Mouse (Mus musculus): Measurements from ENCODE around the gene Nudcd3. TPM values are rescaled to one million over a fixed set of nuclear protein-coding genes. Genes with fewer than 3 reads are reported as not detected.
A peak's percentile ranks its signal among the peaks of the same experiment; 100 is the strongest.

The Nudcd3 gene
- polyA plus RNA-seq, 1 experiment from 2014 or later = 28.9 TPM

DNA sequence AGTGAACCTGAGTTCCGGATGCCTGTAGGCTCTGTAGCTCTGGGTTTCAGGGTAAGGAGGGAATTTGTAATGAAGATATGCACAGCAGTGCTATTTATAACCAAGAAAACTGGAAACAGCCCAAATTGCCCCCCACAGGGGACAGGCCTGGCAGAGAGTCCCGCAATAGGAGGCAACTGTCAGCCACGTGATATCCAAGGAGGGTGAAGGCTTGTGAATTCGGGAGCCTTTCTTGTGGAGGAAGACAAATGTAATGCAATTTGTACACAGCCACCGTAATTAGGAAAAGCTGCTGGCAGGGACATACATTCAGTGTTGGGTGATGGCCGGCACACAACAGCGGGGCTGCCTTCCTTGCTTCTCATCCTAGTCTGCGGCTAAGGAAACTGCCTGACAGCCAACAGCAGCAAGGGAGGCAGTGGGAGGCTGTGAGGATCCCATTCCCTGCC is 124.6 kb downstream of the Nudcd3 start:
- Histone ChIP-seq H3K4me3 (no peak overlapping the region), H3K36me3 (no peaks in the 10 kb centered on the region), H3K4me2 (peak overlapping the region; percentile 14), H3K9ac (no peak overlapping the region), H3K9me3 (replicated peaks) (no peaks in the 10 kb centered on the region), H3K27ac (peak overlapping the region; percentile 67), H3K4me1 (replicated peaks) (peaks cover 15% of the 10 kb centered on the region), H3K27me3 (peaks cover 17% of the 10 kb centered on the region)
- peak; percentile 50; the same call in 1 of the 2 replicates for ATAC-seq (replicated peaks; ENCODE audit: insufficient number of reproducible peaks, insufficient read depth, low FRiP score, low read depth)
- WGBS = 34% methylated on average over 8 of the region's 8 CpGs

DNA sequence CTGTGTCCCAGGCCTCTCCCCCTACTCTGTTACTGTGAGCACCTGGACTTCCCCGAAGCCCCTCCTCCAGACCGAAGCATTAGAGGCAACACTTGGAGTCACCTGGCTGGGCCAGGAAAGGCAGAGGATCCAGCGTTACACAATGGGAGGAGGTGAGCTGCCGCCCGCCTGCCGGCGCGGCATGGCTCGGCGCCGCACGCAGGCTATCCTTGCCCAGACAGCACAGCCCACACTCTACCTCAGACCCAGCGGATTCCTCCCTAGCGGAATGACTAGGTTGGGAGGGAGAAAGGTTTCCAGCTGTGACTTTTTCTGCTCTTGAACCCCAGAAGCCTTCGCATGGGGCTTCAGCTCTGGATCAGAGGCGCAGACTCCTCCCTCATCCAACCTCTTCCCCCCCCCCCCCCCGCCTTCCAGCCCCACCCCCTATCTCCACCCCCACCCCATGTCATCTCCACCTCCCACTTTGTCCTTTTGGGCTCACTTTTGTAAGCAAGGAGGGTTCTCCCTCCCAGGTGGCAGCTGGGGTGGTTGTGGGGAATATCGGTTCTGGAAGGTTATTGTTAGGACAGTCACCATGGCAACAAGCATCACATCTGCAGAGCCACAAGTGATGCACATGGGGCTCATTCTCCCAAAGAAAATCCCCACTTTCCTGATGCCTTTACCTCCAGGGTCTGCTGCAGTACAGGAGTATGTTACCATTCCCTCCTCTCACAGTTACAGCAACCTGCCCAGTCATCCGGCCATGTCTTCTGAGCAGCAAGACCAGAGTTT is 131.8 kb downstream of the Nudcd3 start:
- H3K27ac ChIP-seq = no peak overlapping the region
- H3K4me1 ChIP-seq (replicated peaks) = peaks cover 25% of the 10 kb centered on the region
- H3K4me2 ChIP-seq = no peak overlapping the region
- H3K36me3 ChIP-seq = no peaks in the 10 kb centered on the region
- H3K9me3 ChIP-seq (replicated peaks) = no peaks in the 10 kb centered on the region
- H3K9ac ChIP-seq = no peak overlapping the region
- 9% methylated on average over 18 of the region's 19 CpGs for WGBS
- ATAC-seq (replicated peaks; ENCODE audit: insufficient number of reproducible peaks, insufficient read depth, low FRiP score, low read depth) = no peak
- no peak overlapping the region for H3K4me3 ChIP-seq
- peaks cover 88% of the 10 kb centered on the region for H3K27me3 ChIP-seq

DNA sequence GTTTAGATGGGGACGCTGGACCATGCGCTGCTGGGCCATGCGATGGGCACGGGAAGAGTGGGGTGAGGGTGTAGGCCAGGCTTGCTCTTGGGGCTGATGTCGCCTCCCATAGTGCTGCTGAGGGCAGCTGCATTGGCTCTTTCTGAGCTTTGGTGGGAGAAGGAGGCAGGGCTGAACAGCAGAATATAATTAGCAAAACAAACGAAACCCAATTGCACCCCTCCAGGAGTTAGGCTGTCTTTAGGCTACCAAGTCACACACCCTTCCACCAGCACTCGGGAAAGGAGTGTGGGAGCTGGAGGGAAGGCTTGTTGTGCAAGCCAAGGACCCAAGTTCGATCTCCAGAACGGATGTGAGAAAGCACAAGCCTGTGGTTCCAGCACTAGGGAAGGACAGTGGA is 133.1 kb downstream of the Nudcd3 start:
- peaks cover 97% of the 10 kb centered on the region for H3K27me3 ChIP-seq
- no peak overlapping the region for H3K27ac ChIP-seq
- no peaks in the 10 kb centered on the region for H3K36me3 ChIP-seq
- no peak for ATAC-seq (replicated peaks; ENCODE audit: insufficient number of reproducible peaks, insufficient read depth, low FRiP score, low read depth)
- no peak overlapping the region for H3K4me2 ChIP-seq
- no peaks in the 10 kb centered on the region for H3K9me3 ChIP-seq (replicated peaks)
- H3K4me1 ChIP-seq (replicated peaks) = peaks cover 25% of the 10 kb centered on the region
- WGBS = 55% methylated on average over 9 of the region's 9 CpGs
- H3K9ac ChIP-seq = no peak overlapping the region
- H3K4me3 ChIP-seq = no peak overlapping the region

DNA sequence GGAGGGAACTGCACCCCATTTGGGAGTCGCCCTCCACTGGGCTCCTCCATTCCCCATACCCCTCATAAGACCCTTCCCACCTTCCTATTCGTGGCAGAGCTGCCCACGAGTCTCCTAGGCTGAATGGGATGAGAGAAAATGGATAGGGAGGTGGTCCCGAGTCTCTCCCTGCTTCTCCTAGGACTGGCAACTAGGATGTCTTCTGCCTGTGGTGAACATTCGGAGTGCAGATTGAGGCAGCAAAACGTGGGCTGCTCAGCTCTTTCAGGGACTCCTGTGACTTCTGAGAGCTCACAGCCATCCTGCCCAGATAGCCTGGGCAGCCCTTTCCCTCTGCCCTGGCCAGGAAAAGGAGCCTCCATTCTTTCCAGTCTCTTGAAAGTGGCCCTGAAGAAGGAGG is 134.0 kb downstream of the Nudcd3 start, which contains the start of gene Camk2b:
TSS of gene Camk2b (minus strand) at position 187 of the 400 bp plus-strand sequence.
- H3K9me3 ChIP-seq (replicated peaks) = no peaks in the 10 kb centered on the region
- no peak for ATAC-seq (replicated peaks; ENCODE audit: insufficient number of reproducible peaks, insufficient read depth, low FRiP score, low read depth)
- peaks cover 25% of the 10 kb centered on the region for H3K4me1 ChIP-seq (replicated peaks)
- H3K9ac ChIP-seq = peak within 1 kb of the TSS; percentile 10
- peaks cover 92% of the 10 kb centered on the region for H3K27me3 ChIP-seq
- no peak within 1 kb of the TSS for H3K27ac ChIP-seq
- peak within 1 kb of the TSS; percentile 95 for H3K4me2 ChIP-seq
- H3K4me3 ChIP-seq = peak within 1 kb of the TSS; percentile 64
- no peaks in the 10 kb centered on the region for H3K36me3 ChIP-seq
- 14% methylated on average over 6 of the region's 6 CpGs for WGBS

DNA sequence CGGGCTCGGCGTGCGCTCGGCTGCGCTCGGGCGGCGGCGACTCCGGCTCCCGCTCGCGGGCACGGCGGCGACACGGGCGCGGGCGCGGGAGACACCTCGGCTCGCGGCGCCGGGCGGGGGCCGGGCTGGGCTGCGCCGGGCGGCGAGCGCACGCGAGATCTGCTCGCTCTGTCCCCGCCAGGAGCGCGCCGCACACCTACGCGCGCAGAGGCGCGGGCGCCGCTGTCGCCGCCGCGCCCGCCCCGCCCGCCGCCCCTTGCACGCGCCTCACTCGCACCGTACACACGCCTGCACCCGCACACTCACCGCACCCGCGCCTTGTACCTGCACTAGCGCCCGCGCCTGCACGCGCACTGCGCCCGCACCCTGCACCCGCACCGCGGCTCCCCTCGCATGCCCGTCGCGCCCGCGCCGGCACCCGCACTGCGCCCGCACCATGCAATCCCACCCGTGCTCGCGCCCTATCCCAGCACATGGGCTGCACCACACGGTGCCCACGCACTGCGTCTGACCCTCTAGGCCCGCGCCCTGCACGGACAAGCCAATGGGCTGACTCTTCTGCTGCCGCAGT is 134.6 kb downstream of the Nudcd3 start:
- peak; percentile 40 for ATAC-seq (replicated peaks; ENCODE audit: insufficient number of reproducible peaks, insufficient read depth, low FRiP score, low read depth)
- H3K27me3 ChIP-seq = peaks cover 91% of the 10 kb centered on the region
- H3K4me3 ChIP-seq = peak overlapping the region; percentile 64
- no peak overlapping the region for H3K27ac ChIP-seq
- peaks cover 25% of the 10 kb centered on the region for H3K4me1 ChIP-seq (replicated peaks)
- WGBS = under 1% methylated on average over 86 of the region's 95 CpGs
- peak overlapping the region; percentile 10 for H3K9ac ChIP-seq
- H3K36me3 ChIP-seq = no peaks in the 10 kb centered on the region
- H3K4me2 ChIP-seq = peak overlapping the region; percentile 95
- H3K9me3 ChIP-seq (replicated peaks) = no peaks in the 10 kb centered on the region

DNA sequence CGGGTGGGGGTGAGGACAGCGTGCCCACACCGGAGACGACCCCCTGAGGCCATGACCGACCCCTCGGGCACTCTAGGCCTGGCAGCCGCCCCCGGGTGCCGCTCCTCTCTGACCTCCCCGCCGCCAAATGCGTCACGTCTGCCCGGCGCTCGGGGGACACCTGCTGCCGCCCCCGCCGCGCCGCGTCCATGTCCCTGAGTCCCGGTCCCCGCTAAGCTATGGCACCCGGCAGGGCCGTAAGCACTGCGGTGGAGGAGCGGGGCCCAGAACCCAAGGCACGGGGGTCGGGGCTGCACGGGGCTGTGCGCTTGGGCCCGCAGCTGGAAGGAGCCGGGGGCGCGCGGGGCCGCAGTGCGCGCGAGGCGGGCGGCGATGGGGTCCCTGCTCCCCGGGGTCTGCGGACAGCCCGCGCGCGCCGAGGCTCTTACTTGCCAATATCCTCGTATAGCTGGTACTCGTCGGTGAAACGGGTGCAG is 135.1 kb downstream of the Nudcd3 start:
- no peaks in the 10 kb centered on the region for H3K36me3 ChIP-seq
- H3K4me2 ChIP-seq = peak overlapping the region; percentile 95
- H3K27me3 ChIP-seq = peaks cover 86% of the 10 kb centered on the region
- H3K9ac ChIP-seq = peak overlapping the region; percentile 10
- ATAC-seq (replicated peaks; ENCODE audit: insufficient number of reproducible peaks, insufficient read depth, low FRiP score, low read depth) = 0 out of 2 replicates have a peak, but pooled peaks have one; percentile 11
- H3K9me3 ChIP-seq (replicated peaks) = no peaks in the 10 kb centered on the region
- 2% methylated on average over 55 of the region's 55 CpGs for WGBS
- peaks cover 25% of the 10 kb centered on the region for H3K4me1 ChIP-seq (replicated peaks)
- H3K4me3 ChIP-seq = peak overlapping the region; percentile 64
- H3K27ac ChIP-seq = no peak overlapping the region

DNA sequence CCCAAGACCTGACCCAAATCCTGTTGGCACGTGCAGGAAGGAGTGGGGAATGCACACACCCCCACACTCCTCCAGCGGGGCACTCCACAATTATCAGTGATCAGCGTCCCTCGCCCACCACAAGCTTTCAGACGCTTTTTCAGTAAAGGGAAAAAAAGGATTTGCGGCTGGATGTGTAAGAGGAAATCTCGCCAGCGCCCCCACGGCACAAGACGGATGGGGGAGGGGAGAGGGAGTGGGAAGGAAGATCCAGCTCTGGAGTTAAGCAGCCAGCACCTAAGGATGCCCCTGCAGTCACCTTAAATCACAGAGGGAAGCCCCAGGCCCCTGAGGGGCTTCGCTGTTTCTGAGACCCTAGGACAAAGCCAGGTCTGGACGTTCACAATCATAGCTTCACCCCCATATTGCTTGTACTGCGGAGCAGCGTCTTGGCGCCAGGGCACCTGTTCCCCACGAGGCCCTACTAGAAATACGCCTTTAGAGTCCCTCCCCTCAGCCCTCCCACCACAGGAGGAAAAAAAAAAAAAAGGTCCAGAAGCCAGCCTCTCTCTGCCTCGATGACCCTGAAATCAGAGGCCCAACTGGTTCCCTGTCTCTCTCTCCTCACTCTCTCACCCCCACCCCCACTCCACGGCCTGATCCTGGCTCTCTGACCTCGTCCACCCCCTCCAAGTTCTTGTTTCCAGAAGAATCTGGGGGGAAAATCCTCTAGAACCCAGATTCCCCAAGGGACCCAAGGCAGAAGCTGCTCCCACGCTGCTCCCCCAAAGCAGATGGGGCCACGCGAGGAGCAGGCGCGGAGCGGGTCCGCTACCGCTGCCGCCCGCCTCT is 135.8 kb downstream of the Nudcd3 start:
- Histone ChIP-seq H3K36me3 (no peaks in the 10 kb centered on the region), H3K4me3 (peak overlapping the region; percentile 64), H3K4me1 (replicated peaks) (peaks cover 25% of the 10 kb centered on the region), H3K9ac (peak overlapping the region; percentile 10), H3K27ac (no peak overlapping the region), H3K9me3 (replicated peaks) (no peaks in the 10 kb centered on the region), H3K27me3 (peaks cover 80% of the 10 kb centered on the region), H3K4me2 (peak overlapping the region; percentile 95)
- no peak for ATAC-seq (replicated peaks; ENCODE audit: insufficient number of reproducible peaks, insufficient read depth, low FRiP score, low read depth)
- 3% methylated on average over 30 of the region's 30 CpGs for WGBS

DNA sequence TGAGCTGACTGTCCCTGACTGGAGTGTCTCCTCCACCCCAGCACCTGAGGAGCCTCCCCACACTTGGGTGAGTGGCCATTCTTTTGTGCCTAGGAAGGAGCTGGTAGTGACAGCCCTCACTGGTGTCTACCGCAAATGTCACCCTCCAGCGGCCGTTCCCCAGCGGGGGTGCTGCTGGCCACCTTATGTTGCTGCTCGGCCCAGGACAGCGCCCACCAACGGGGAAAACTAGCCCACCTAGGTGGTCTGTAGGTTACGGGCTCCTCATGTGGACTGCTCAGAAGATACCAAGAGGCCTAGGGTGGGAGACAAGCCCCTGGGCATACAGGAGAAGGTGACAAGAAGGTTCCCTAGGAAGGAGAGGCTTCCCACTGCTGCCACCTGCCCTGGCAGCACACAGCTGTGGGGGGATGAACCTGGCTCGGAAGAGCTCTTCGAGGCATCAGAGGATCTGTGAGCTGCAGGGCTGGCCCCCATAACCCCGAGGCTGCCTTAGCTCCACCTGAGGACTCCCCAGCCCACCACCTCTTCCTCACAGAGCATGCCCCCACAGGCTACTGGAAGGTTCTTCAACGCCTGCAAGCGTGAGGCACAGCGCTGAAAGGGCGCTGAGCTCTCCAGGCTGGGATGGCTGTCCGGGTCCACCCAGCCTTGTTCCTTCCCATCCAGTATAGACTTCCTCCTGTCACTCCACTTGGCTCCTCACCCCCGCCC is 136.6 kb downstream of the Nudcd3 start:
- no peaks in the 10 kb centered on the region for H3K9me3 ChIP-seq (replicated peaks)
- H3K4me2 ChIP-seq = peak overlapping the region; percentile 95
- no peaks in the 10 kb centered on the region for H3K36me3 ChIP-seq
- H3K27ac ChIP-seq = no peak overlapping the region
- no peak overlapping the region for H3K9ac ChIP-seq
- WGBS = 40% methylated on average over 17 of the region's 17 CpGs
- peaks cover 72% of the 10 kb centered on the region for H3K27me3 ChIP-seq
- peak overlapping the region; percentile 64 for H3K4me3 ChIP-seq
- H3K4me1 ChIP-seq (replicated peaks) = peaks cover 25% of the 10 kb centered on the region
- no peak for ATAC-seq (replicated peaks; ENCODE audit: insufficient number of reproducible peaks, insufficient read depth, low FRiP score, low read depth)

DNA sequence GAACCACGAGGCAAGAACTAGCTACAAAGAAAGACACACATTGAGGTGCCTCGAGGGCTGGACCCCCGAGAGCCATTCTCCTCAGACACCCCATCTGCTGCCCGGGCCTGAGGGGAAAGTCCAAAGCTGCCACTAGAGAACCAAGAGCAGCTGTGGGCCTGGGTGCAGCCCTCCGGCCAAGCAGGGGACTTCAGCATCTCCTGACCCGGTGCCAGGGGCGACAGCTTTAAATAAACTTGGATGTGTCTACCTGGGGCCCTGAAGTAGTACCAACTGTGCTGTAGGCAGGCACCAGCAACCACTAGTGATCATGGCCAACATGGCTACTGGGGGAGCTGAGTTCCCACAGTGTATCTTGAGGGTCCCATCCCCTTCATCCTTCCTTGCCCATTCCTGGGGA is 137.2 kb downstream of the Nudcd3 start:
- Histone ChIP-seq H3K4me1 (replicated peaks) (peaks cover 22% of the 10 kb centered on the region), H3K9me3 (replicated peaks) (no peaks in the 10 kb centered on the region), H3K36me3 (no peaks in the 10 kb centered on the region), H3K4me2 (no peak overlapping the region), H3K27me3 (peaks cover 66% of the 10 kb centered on the region), H3K4me3 (no peak overlapping the region), H3K27ac (no peak overlapping the region), H3K9ac (no peak overlapping the region)
- no peak for ATAC-seq (replicated peaks; ENCODE audit: insufficient number of reproducible peaks, insufficient read depth, low FRiP score, low read depth)
- 81% methylated on average over 7 of the region's 7 CpGs for WGBS

DNA sequence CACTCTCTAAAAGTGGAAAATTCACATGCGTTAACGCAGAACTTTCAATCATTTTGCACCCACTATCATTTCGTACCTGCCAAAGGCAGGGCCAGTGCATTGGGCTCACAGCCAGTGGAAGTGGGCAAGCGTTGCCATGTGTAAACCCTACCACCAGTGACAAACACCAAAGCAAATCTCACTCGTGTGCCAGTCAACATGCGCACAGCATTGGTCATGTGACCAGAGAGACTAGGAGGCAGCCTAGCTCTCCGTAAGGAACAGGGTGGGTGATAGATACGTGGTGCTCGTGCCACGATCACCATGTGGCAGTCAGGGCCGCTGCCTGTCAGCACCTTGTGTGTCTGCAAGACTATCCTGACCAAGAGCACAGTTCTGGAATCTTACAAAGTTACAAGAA is 137.9 kb downstream of the Nudcd3 start:
- no peak for ATAC-seq (replicated peaks; ENCODE audit: insufficient number of reproducible peaks, insufficient read depth, low FRiP score, low read depth)
- peaks cover 59% of the 10 kb centered on the region for H3K27me3 ChIP-seq
- no peak overlapping the region for H3K9ac ChIP-seq
- 86% methylated on average over 11 of the region's 11 CpGs for WGBS
- no peak overlapping the region for H3K4me3 ChIP-seq
- no peaks in the 10 kb centered on the region for H3K36me3 ChIP-seq
- H3K4me2 ChIP-seq = no peak overlapping the region
- H3K4me1 ChIP-seq (replicated peaks) = peaks cover 22% of the 10 kb centered on the region
- no peak overlapping the region for H3K27ac ChIP-seq
- H3K9me3 ChIP-seq (replicated peaks) = no peaks in the 10 kb centered on the region
